Mouse (Mus musculus): ENCODE measurements around the gene Hist1h3i.

Hist1h3i gene

GRCm38 (mm10) chr13:21734010-21734905 is 48.9 kb downstream of the Hist1h3i start:
- DNase-seq (ENCODE audit: extremely low spot score) = peak; percentile 89

GRCm38 (mm10) chr13:21733466-21733865 is 49.7 kb downstream of the Hist1h3i start:
- peak; percentile 65 for DNase-seq (ENCODE audit: extremely low spot score)

All from embryo, embryonic 9.5 days (tissue).